Mouse (Mus musculus): ENCODE measurements around the gene Ppil6.
"Not testable (repeated sequence)": the region's sequence is repeated elsewhere in the genome, so short reads cannot be mapped to it uniquely, and the experiment has no call there.

GRCm38 (mm10) chr10:41505446-41505845, 15.2 kb downstream of the Ppil6 start:
- not testable (repeated sequence) for TF ChIP-seq CEBPB, USF1 (IDR thresholded peaks at IDR 0.05; ENCODE audit: low read depth)
- TF ChIP-seq CTCF (IDR thresholded peaks at IDR 0.05; ENCODE audit: control insufficient read depth, insufficient read depth, insufficient read length), result peak; percentile 43

Data from C2C12 (cell line).